Mouse (Mus musculus): ENCODE results near the gene Slc37a1.

- no peak for TF ChIP-seq POLR2A (IDR thresholded peaks at IDR 0.05; ENCODE audit: control insufficient read depth, low read depth, low read length)
- no peak for TF ChIP-seq CTCF (IDR thresholded peaks at IDR 0.05; ENCODE audit: control insufficient read depth, insufficient read depth, insufficient replicate concordance, low read depth, low read length)
Measured at GRCm38 (mm10) chr17:31287216-31287615, 624 bp downstream of the Slc37a1 start.

All from testis, adult 2 months (tissue).